Mouse (Mus musculus) heart, postnatal 4 days (tissue): ENCODE data around the gene Cdkn2d. TPM values are rescaled to one million over a fixed set of nuclear protein-coding genes. Genes with fewer than 3 reads are reported as not detected.

ENCODE experiments used
- DNase-seq: peaks from one replicate; pipeline ENCODE4 v3.0.0; 2021
- total RNA-seq, 2 experiments: library from RNA; stranded (reverse); gene quantifications; 2 replicates each; pipeline ENCODE4 v1.2.3; 2021

Gene Cdkn2d
- total RNA-seq, 2 experiments from 2014 or later = 49.5 to 54.6 TPM

DNA sequence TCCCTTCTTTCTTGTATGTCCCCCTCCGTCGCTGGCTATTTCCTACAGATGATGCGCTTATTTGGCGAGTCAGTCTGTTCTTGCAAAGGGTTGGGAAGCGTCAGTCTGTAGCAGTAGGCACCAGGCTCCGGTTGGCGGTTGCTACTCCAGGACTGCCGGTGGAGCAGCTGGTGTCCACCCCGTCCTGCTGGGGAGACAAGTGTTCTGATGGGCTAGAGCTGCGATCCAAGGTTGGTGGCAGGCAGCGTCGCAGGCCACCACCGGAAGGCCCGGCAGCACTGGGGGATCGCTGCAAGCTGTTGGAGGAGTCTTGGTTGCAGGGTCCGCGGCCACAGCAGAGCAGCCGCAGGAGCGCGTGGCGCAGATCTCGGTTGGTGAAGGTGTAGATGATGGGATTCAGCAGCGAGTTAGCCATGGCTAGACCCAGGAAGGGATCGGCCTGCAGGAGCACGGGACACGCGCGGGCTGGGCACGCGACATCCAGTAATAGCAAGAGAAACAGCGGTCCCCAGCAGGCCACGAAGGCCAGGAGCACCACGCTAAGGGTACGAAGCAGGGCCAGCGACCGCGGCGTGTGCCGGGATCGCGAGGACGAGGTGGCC is 47.3 kb downstream of the Cdkn2d start:
- no peak for DNase-seq

GRCm38 (mm10) chr9:21241343-21241742 is 49.9 kb downstream of the Cdkn2d start:
- DNase-seq = peak; percentile 87

GRCm38 (mm10) chr9:21239465-21239848 is 51.8 kb downstream of the Cdkn2d start:
- no peak for DNase-seq

GRCm38 (mm10) chr9:21238733-21239464 is 52.3 kb downstream of the Cdkn2d start, which contains the start of gene Keap1:
TSS of gene Keap1 (minus strand) at chr9:21239361.
- DNase-seq = peak; percentile 86

Other genes starting within 250 kb of the Cdkn2d start
- gene Zglp1, start 224.3 kb downstream of the Cdkn2d start, total RNA-seq = not detected
- gene Gm49373, start 218.3 kb downstream of the Cdkn2d start, total RNA-seq = under 1 TPM; 0.14 to 0.23 TPM
- 10 to 100 TPM; 34.1 to 35.5 TPM for gene Fdx1l, start 217.8 kb downstream of the Cdkn2d start, total RNA-seq
- 1 to 10 TPM in 1 of 2 experiments, under 1 TPM in 1; 0.64 to 2.2 TPM for gene Gm38431, start 199.4 kb downstream of the Cdkn2d start, total RNA-seq
- 10 to 100 TPM; 44.4 to 48.9 TPM for gene Raver1, start 199.4 kb downstream of the Cdkn2d start, total RNA-seq
- 1 to 10 TPM; 7.7 to 8.2 TPM for gene Tyk2, start 160.2 kb downstream of the Cdkn2d start, total RNA-seq
- 100 to 1,000 TPM; 145 to 158 TPM for gene Cdc37, start 141.4 kb downstream of the Cdkn2d start, total RNA-seq
- gene Pde4a, start 125.7 kb downstream of the Cdkn2d start, total RNA-seq = 10 to 100 TPM; 18.7 to 21.1 TPM
- 10 to 100 TPM; 33.7 to 37.7 TPM for gene Keap1, start 52.0 kb downstream of the Cdkn2d start, total RNA-seq
- gene S1pr5, start 43.0 kb downstream of the Cdkn2d start, total RNA-seq = under 1 TPM; 0.17 to 0.29 TPM
- gene Atg4d, start 26.1 kb downstream of the Cdkn2d start, total RNA-seq = 10 to 100 TPM; 53.1 to 59.1 TPM
- 10 to 100 TPM; 18.5 to 21.0 TPM for gene Kri1, start 3.4 kb downstream of the Cdkn2d start, total RNA-seq
- gene Ap1m2, start 20.9 kb upstream of the Cdkn2d start, total RNA-seq = not detected
- gene Slc44a2, start 29.3 kb upstream of the Cdkn2d start, total RNA-seq = 10 to 100 TPM; 63.4 to 65.0 TPM
- gene Ilf3, start 76.5 kb upstream of the Cdkn2d start, total RNA-seq = 10 to 100 TPM; 79.5 to 80.1 TPM
- 10 to 100 TPM; 11.3 to 13.3 TPM for gene Qtrt1, start 120.4 kb upstream of the Cdkn2d start, total RNA-seq
- gene Dnm2, start 133.5 kb upstream of the Cdkn2d start, total RNA-seq = 10 to 100 TPM; 83.9 to 86.7 TPM
- 10 to 100 TPM; 38.6 to 46.3 TPM for gene Tmed1, start 218.8 kb upstream of the Cdkn2d start, total RNA-seq
- gene AB124611, start 234.8 kb upstream of the Cdkn2d start, total RNA-seq = 1 to 10 TPM in 1 of 2 experiments, under 1 TPM in 1; 0.95 to 1.1 TPM